Mouse (Mus musculus) liver, postnatal 0 days (tissue): ENCODE measurements around the gene Jup. TPM values are rescaled to one million over a fixed set of nuclear protein-coding genes. Genes with fewer than 3 reads are reported as not detected.

ENCODE experiments used
- ATAC-seq: fragments of 200-750 bp; cut with Nextera tagmentation; 2 replicates; pipeline ENCODE4 v1.8.0; 2017; ENCODE audit warnings: mild to moderate bottlenecking, moderate library complexity
- DNase-seq: peaks from one replicate; pipeline ENCODE4 v3.0.0-alpha.2; 2016
- H3K27ac ChIP-seq: fragments of 300-500 bp; sonication (generic); 2 replicates; pipeline ENCODE4 v1.5.1; 2014; ENCODE audit warnings: antibody characterized with exemption, moderate library complexity, mild to moderate bottlenecking, low read depth
- H3K27me3 ChIP-seq: fragments of 300-500 bp; sonication (generic); 2 replicates; pipeline ENCODE4 v1.6.1; 2014; ENCODE audit warnings: low read length, control low read depth, mixed read lengths; ENCODE audit not compliant: insufficient read depth
- H3K36me3 ChIP-seq: fragments of 300-500 bp; sonication (generic); replicated peaks from 2 replicates; pipeline ENCODE4 v1.6.1; 2014; ENCODE audit warnings: mild to moderate bottlenecking, control low read depth, low read length, moderate library complexity, mixed read lengths; ENCODE audit not compliant: insufficient read depth
- H3K4me1 ChIP-seq: fragments of 300-500 bp; sonication (generic); 2 replicates; pipeline ENCODE4 v1.6.1; 2014; ENCODE audit warnings: antibody characterized with exemption, mild to moderate bottlenecking, control low read depth; ENCODE audit not compliant: insufficient read depth
- H3K4me2 ChIP-seq: fragments of 300-500 bp; sonication (generic); 2 replicates; pipeline ENCODE4 v1.6.1; 2014; ENCODE audit warnings: low read depth, mild to moderate bottlenecking, low read length, moderate library complexity, mixed read lengths
- H3K4me3 ChIP-seq: fragments of 300-500 bp; sonication (generic); 2 replicates; pipeline ENCODE4 v1.5.1; 2014; ENCODE audit warnings: low read depth, low read length
- H3K9ac ChIP-seq: fragments of 300-500 bp; sonication (generic); replicated peaks from 2 replicates; pipeline ENCODE4 v1.6.1; 2014; ENCODE audit warnings: mild to moderate bottlenecking, moderate library complexity
- H3K9me3 ChIP-seq: fragments of 300-500 bp; sonication (generic); 2 replicates; pipeline ENCODE4 v1.6.1; 2016; ENCODE audit warnings: mild to moderate bottlenecking, control low read depth, low read length, mixed read lengths
- CTCF ChIP-seq: sonication (generic); IDR thresholded peaks from 2 replicates; pipeline ENCODE4 v1.5.1; 2016; ENCODE audit warnings: antibody characterized with exemption, low read depth
- EP300 ChIP-seq: IDR thresholded peaks from 2 replicates; pipeline ENCODE4 v1.6.1; 2016; ENCODE audit warnings: antibody characterized with exemption, low read depth, mild to moderate bottlenecking
- WGBS: fragments of 180-500 bp; shearing (Covaris S2); extraction: QIAGEN DNeasy Blood & Tissue Kit; methylation state at CpG from one replicate; pipeline ENCODE4 v1.1.7; 2014; ENCODE audit not compliant: insufficient replicate concordance; 5-methylcytosine and 5-hydroxymethylcytosine counted together
- polyA plus RNA-seq: library from polyadenylated mRNA; unstranded; fragments of >200 nt; fragmentation: Nextera tagmentation; extraction: Ambion mirVana; gene quantifications from 2 replicates; pipeline ENCODE4 v1.2.1, GENCODE M21; 2015

Jup gene
- polyA plus RNA-seq, 1 experiment from 2014 or later: 17.5 TPM

DNA sequence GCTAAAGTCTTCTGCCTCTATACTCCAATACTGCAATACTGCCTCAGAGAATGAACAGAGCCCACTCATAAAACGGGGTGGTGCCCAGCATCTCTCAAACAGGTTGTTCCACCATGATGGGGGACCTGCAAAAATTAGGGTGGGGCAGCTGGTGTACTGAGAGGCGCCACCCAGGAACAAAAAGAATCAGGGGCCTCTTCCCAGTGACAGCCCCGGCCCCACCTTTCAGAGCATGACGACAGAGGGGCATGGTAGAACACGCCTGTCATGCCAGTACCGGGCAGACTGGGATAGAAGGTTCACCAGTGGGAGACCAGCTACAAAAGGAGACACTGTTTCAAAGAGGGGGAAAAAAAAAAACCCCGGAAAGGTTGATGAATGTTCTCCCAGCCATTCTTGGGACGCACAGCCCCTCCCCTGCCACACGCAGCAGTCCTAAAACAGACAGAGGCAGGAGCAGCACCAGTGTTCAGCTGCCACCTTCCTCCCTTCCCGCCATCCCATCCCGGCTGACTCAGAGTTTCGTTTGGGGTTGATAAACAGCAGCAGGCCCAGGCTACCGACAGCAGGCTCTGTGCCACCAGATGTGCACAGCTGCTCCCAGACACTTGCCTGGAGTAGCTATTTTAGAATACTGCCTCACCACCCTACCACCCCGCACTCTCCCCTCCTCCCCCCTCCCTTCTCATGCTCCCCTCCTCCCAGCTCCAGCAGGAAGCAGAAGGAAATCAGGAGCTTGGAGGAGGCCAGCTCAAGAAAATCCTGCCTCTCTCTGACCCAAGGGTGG is 9.8 kb downstream of the Jup start:
- 52% methylated on average over 14 of the region's 14 CpGs for WGBS
- H3K27me3 ChIP-seq: no peaks in the 10 kb centered on the region
- no peaks in the 10 kb centered on the region for H3K9me3 ChIP-seq
- H3K4me1 ChIP-seq: peaks cover 39% of the 10 kb centered on the region
- H3K27ac ChIP-seq: no peak overlapping the region
- H3K4me3 ChIP-seq: no peak overlapping the region
- no peak for DNase-seq
- TF ChIP-seq EP300 (no peak), CTCF (no peak)
- H3K36me3 ChIP-seq: peaks cover 21% of the 10 kb centered on the region; the same call in 1 of the 2 replicates
- no peak for ATAC-seq
- H3K9ac ChIP-seq: peak overlapping the region; percentile 11; the same call in 1 of the 2 replicates
- H3K4me2 ChIP-seq: no peak overlapping the region

DNA sequence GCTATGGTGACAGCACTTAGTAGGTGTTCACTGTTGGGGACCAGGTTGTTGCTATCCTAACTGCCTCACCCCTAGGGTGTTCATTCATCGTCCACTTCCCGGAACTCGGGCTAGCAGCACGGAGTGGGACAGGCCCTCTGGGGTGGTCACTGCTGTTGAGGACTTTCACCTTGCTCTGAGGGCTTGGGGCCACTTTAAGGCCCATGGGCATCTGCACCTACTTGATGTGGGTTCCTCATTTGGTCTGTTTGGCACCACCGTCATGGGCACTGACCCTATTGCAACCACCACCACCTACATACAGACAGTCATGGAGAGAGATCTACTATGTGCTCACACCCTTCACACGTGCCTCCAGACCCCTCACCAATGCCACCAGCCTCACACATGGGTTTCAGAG is 10.5 kb downstream of the Jup start:
- H3K4me2 ChIP-seq: no peak overlapping the region
- peaks cover 21% of the 10 kb centered on the region for H3K36me3 ChIP-seq
- no peak overlapping the region for H3K27ac ChIP-seq
- no peak for TF ChIP-seq EP300
- TF ChIP-seq CTCF: no peak
- no peaks in the 10 kb centered on the region for H3K9me3 ChIP-seq
- H3K27me3 ChIP-seq: no peaks in the 10 kb centered on the region
- ATAC-seq (no peak), DNase-seq (no peak)
- no peak overlapping the region for H3K4me3 ChIP-seq
- H3K9ac ChIP-seq: no peak overlapping the region
- peaks cover 33% of the 10 kb centered on the region for H3K4me1 ChIP-seq
- 85% methylated on average over 6 of the region's 6 CpGs for WGBS

DNA sequence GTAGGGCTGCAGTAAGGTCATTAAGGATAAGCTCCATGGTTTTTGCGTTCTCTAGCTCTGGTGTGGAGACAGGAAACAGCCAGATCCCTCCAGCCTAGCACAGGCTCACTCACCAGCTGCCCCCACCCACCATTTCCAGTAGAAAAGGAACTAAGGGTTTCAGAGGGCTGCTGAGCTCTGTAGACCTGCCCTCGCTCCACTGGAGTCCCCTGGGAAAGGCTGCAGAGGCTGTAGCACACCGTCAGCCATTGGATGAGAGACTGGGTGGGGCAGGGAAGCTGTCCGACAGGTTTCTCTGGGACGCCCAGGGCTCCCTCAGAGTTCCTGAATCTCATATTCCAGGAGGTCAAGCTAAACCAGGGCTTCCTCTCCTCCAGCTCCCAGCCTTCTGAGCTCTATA is 11.0 kb downstream of the Jup start:
- H3K27me3 ChIP-seq: no peaks in the 10 kb centered on the region
- H3K27ac ChIP-seq: no peak overlapping the region
- ATAC-seq (no peak), DNase-seq (no peak)
- peaks cover 23% of the 10 kb centered on the region for H3K36me3 ChIP-seq
- H3K9ac ChIP-seq: no peak overlapping the region
- 39% methylated on average over 5 of the region's 5 CpGs for WGBS
- H3K4me2 ChIP-seq: no peak overlapping the region
- no peaks in the 10 kb centered on the region for H3K9me3 ChIP-seq
- no peak overlapping the region for H3K4me3 ChIP-seq
- TF ChIP-seq CTCF (no peak), EP300 (no peak)
- H3K4me1 ChIP-seq: peaks cover 30% of the 10 kb centered on the region

DNA sequence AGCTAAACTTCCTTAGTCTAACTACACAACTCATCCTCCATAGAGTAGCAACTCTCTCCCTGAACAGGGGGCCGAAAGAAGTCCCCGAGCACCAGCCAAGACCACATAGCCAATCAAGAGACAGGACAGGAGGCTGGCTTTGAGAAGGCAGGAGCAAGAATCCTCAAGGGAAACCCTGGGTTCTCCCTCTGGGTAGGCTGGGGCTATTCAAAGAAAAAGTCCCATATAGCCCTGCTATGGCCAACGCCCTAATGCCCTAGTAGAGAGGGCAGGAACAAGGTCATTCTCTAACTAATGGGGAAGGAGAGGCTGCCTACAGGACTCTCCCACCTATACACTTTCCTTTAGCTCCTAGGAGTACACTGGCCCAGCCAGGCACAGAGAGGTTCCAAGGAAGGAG is 12.5 kb downstream of the Jup start:
- TF ChIP-seq CTCF (no peak), EP300 (no peak)
- H3K9ac ChIP-seq: no peak overlapping the region
- H3K27me3 ChIP-seq: no peaks in the 10 kb centered on the region
- 82% methylated on average over 3 of the region's 3 CpGs for WGBS
- H3K4me1 ChIP-seq: peaks cover 21% of the 10 kb centered on the region
- H3K9me3 ChIP-seq: no peaks in the 10 kb centered on the region
- no peak overlapping the region for H3K4me3 ChIP-seq
- DNase-seq (no peak), ATAC-seq (no peak)
- no peak overlapping the region for H3K27ac ChIP-seq
- no peak overlapping the region for H3K4me2 ChIP-seq
- peaks cover 25% of the 10 kb centered on the region for H3K36me3 ChIP-seq

DNA sequence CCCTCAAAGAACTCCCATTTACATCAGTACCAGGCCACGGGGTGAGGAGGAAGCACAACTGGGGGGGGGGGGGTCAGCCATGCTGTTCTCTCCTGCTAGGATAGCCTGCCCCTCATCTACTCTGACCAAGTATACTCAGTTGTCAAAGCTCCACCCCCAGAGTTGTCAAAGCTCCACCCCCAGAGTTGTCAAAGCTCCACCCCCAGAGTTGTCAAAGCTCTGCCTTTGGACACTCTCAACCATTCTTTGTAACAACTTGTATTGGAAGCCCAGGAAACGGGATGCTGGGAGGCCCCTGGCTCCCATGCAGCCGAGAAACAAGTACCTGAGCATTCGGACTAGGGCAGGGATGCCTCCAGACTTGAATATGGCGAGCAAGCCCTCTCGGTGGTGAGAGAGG is 14.9 kb downstream of the Jup start:
- Histone ChIP-seq H3K9me3 (no peaks in the 10 kb centered on the region), H3K4me3 (no peak overlapping the region), H3K36me3 (peaks cover 43% of the 10 kb centered on the region), H3K4me2 (no peak overlapping the region), H3K4me1 (peaks cover 3% of the 10 kb centered on the region), H3K27me3 (no peaks in the 10 kb centered on the region), H3K27ac (no peak overlapping the region), H3K9ac (no peak overlapping the region)
- 74% methylated on average over 6 of the region's 6 CpGs for WGBS
- TF ChIP-seq CTCF (no peak), EP300 (no peak)
- DNase-seq (no peak), ATAC-seq (no peak)

DNA sequence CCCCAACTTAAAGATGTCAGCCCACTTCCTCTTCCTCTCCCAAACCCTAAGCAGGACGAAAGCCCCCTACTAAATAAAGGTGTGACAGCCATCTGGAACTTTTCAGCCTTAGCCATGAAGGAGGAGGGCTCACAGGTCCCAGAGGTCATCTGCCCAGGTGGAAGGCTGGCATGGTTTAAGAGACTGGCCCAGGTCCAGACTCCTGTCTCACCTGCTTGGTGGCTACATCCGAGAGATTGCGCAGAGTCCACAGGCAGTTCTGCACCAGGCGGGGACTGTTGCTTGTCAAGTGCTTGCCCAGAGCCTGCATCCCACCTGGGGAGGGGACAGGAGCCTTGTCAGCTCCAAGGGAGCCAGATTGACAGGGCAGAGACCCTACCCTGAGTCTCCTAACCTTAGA is 18.3 kb downstream of the Jup start:
- no peak overlapping the region for H3K4me3 ChIP-seq
- H3K4me2 ChIP-seq: no peak overlapping the region
- no peaks in the 10 kb centered on the region for H3K9me3 ChIP-seq
- no peak overlapping the region for H3K27ac ChIP-seq
- H3K27me3 ChIP-seq: no peaks in the 10 kb centered on the region
- peaks cover 44% of the 10 kb centered on the region for H3K36me3 ChIP-seq
- ATAC-seq: no peak
- H3K4me1 ChIP-seq: no peaks in the 10 kb centered on the region
- no peak for DNase-seq
- no peak for TF ChIP-seq EP300
- no peak for TF ChIP-seq CTCF
- H3K9ac ChIP-seq: no peak overlapping the region
- WGBS: 75% methylated on average over 4 of the region's 4 CpGs
